Mouse (Mus musculus): ENCODE results near the gene Rims1.

DNA sequence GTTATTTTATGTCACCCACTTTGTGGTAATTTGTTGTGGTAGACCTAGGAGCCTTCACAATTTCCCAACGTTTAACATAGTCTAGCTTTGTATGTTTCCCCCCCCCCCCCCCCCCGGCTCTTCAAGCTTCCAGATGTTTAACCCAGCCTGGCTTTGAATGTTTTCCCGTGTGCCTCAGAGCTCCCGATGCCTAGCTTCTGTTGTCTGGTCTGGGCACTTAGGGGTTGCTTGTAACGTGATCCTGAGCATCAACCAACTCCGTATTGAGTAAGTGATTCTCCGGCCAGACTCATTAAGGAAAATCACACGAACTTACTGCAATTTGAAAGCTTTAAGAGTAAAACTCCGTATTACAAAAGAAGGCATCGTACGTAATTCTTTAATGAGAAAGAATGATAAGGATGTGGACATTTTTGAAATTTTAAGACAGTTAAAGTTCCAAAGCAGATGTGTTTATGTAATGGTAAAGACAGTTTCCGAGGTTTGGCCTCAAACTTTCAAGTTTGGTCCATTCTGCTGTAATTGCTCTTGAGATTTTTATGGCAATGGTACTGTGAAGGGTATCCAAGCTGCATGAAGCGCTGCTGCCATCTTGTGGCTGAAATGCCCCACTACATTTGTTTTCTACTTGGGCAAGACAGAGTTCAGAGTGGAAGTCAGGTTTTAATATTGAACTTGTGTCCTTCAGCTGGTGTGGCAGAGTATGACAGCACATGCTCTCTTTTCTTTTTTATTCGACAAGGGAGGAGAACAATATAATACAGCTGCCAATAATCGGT, 537.0 kb downstream of the Rims1 start:
- TF ChIP-seq CTCF (IDR thresholded peaks at IDR 0.05; ENCODE audit: low read depth) (peak; percentile 99), EP300 (optimal IDR thresholded peaks at IDR 0.05) (no peak)

Measured in stomach, postnatal 0 days (tissue).